Mouse (Mus musculus) forebrain, embryonic 11.5 days (tissue): ENCODE measurements at regions not wholly inside any gene's neighbourhood (a gene's known extent, or its start where the extent isn't known, plus 50 kb on each side); places are given as distances from the start of the nearest gene placed in this dataset.
A peak's percentile ranks its signal among the peaks of the same experiment; 100 is the strongest.
"Not testable (repeated sequence)": the region's sequence is repeated elsewhere in the genome, so short reads cannot be mapped to it uniquely, and the experiment has no call there.

Experiments used
- ATAC-seq: fragments of 200-750 bp; cut with Nextera tagmentation; replicated peaks from 2 replicates; pipeline ENCODE4 v1.8.0; 2017; ENCODE audit warnings: moderate TSS enrichment; ENCODE audit not compliant: low FRiP score
- DNase-seq: peaks from one replicate; pipeline ENCODE4 v3.0.0-alpha.2; 2017; ENCODE audit warnings: low spot score
- H3K27ac ChIP-seq: fragments of 300-500 bp; sonication (generic); 2 replicates; pipeline ENCODE4 v1.5.1; 2014; ENCODE audit warnings: low read depth, low read length
- H3K27me3 ChIP-seq: fragments of 300-500 bp; sonication (generic); 2 replicates; pipeline ENCODE4 v1.6.1; 2014; ENCODE audit warnings: mild to moderate bottlenecking, low read length, mixed read lengths; ENCODE audit not compliant: control insufficient read depth, insufficient read depth
- H3K36me3 ChIP-seq: fragments of 300-500 bp; sonication (generic); 2 replicates; pipeline ENCODE4 v1.6.1; 2014; ENCODE audit warnings: mild to moderate bottlenecking, low read length, moderate library complexity, mixed read lengths; ENCODE audit not compliant: control insufficient read depth, insufficient read depth
- H3K4me1 ChIP-seq: fragments of 300-500 bp; sonication (generic); replicated peaks from 2 replicates; pipeline ENCODE4 v1.6.1; 2014; ENCODE audit warnings: low read length, mixed read lengths; ENCODE audit not compliant: control insufficient read depth, insufficient read depth
- H3K4me2 ChIP-seq: fragments of 300-500 bp; sonication (generic); 2 replicates; pipeline ENCODE4 v1.6.1; 2014; ENCODE audit warnings: low read depth, mild to moderate bottlenecking, low read length, moderate library complexity, mixed read lengths; ENCODE audit not compliant: severe bottlenecking
- H3K4me3 ChIP-seq: fragments of 300-500 bp; sonication (generic); 2 replicates; pipeline ENCODE4 v1.5.1; 2014; ENCODE audit warnings: low read depth, low read length
- H3K9ac ChIP-seq: fragments of 300-500 bp; sonication (generic); 2 replicates; pipeline ENCODE4 v1.6.1; 2014; ENCODE audit warnings: low read length
- H3K9me3 ChIP-seq: fragments of 300-500 bp; sonication (generic); 2 replicates; pipeline ENCODE4 v1.6.1; 2016; ENCODE audit warnings: low read length, mixed read lengths; ENCODE audit not compliant: control insufficient read depth
- WGBS: fragments of 180-500 bp; shearing (Covaris S2); extraction: QIAGEN DNeasy Blood & Tissue Kit; methylation state at CpG from one replicate; pipeline ENCODE4 v1.1.7; 2014; 5-methylcytosine and 5-hydroxymethylcytosine counted together

GRCm38 (mm10) chr9:76407549-76407948 lies 83.9 kb upstream of the Hcrtr2 start:
- DNase-seq (no peak), ATAC-seq (no peak)
- no peaks in the 10 kb centered on the region for H3K4me1 ChIP-seq
- H3K36me3 ChIP-seq = no peaks in the 10 kb centered on the region
- H3K27ac ChIP-seq = no peak overlapping the region
- H3K4me3 ChIP-seq = no peak overlapping the region
- no peak overlapping the region for H3K9ac ChIP-seq
- no peak overlapping the region for H3K4me2 ChIP-seq
- no peaks in the 10 kb centered on the region for H3K9me3 ChIP-seq
- no peaks in the 10 kb centered on the region for H3K27me3 ChIP-seq
- 87% methylated on average over 3 of the region's 3 CpGs for WGBS

- not testable (repeated sequence) for H3K4me2 ChIP-seq, H3K9ac ChIP-seq, H3K4me1 ChIP-seq, DNase-seq, H3K27ac ChIP-seq, H3K4me3 ChIP-seq, H3K9me3 ChIP-seq, H3K36me3 ChIP-seq, H3K27me3 ChIP-seq, ATAC-seq
- 86% methylated on average over 8 of the region's 8 CpGs for WGBS
Observed at GRCm38 (mm10) chr9:76401897-76402670, 78.4 kb upstream of the Hcrtr2 start.

GRCm38 (mm10) chr9:76400900-76401299 lies 77.2 kb upstream of the Hcrtr2 start:
- no peaks in the 10 kb centered on the region for H3K36me3 ChIP-seq
- no peak for ATAC-seq
- no peaks in the 10 kb centered on the region for H3K4me1 ChIP-seq

GRCm38 (mm10) chr9:76393763-76394162 lies 70.1 kb upstream of the Hcrtr2 start:
- 88% methylated on average over 1 of the region's 1 CpGs for WGBS
- Histone ChIP-seq H3K36me3 (no peaks in the 10 kb centered on the region), H3K9me3 (no peaks in the 10 kb centered on the region)

More at GRCm38 (mm10) chr9:76400900-76401299, 77.2 kb upstream of the Hcrtr2 start:
- no peak overlapping the region for H3K4me3 ChIP-seq
- H3K4me2 ChIP-seq = no peak overlapping the region
- H3K27me3 ChIP-seq = no peaks in the 10 kb centered on the region
- DNase-seq = no peak
- H3K27ac ChIP-seq = no peak overlapping the region
- no peak overlapping the region for H3K9ac ChIP-seq
- no peaks in the 10 kb centered on the region for H3K9me3 ChIP-seq

DNA sequence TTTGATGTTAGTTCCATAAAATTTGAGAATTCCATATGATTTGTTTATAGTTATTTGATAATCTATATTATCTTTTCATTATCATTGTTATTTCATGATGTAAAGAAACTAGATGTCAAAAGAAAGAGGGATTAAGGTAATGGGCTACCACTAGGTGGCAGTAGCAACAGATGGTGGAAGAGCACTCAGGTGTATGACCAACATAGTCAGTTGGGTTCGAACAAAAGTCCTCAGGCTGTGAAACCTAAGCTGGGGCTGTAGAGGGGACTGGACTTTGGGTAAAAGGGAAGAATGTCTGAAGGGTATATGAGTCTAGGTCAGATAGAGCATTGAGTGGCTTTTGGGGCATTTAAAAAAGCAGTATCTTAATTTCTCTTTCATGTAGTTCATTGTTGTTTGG lies 67.2 kb upstream of the Hcrtr2 start:
- no peak overlapping the region for H3K9ac ChIP-seq
- H3K4me3 ChIP-seq = no peak overlapping the region
- no peaks in the 10 kb centered on the region for H3K27me3 ChIP-seq
- no peaks in the 10 kb centered on the region for H3K4me1 ChIP-seq
- no peak overlapping the region for H3K4me2 ChIP-seq
- no peak overlapping the region for H3K27ac ChIP-seq
- no peak for DNase-seq
- WGBS = 57% methylated on average over 1 of the region's 1 CpGs
- H3K9me3 ChIP-seq = no peaks in the 10 kb centered on the region
- peak; percentile 64; the same call in 1 of the 2 replicates for ATAC-seq
- no peaks in the 10 kb centered on the region for H3K36me3 ChIP-seq

More at GRCm38 (mm10) chr9:76393763-76394162, 70.1 kb upstream of the Hcrtr2 start:
- H3K27me3 ChIP-seq = no peaks in the 10 kb centered on the region
- H3K4me1 ChIP-seq = no peaks in the 10 kb centered on the region
- H3K4me3 ChIP-seq = no peak overlapping the region
- no peak overlapping the region for H3K4me2 ChIP-seq
- H3K9ac ChIP-seq = no peak overlapping the region
- DNase-seq = no peak
- no peak overlapping the region for H3K27ac ChIP-seq
- ATAC-seq = no peak
